Mouse (Mus musculus) heart, adult 11 months (tissue): ENCODE data around the gene Gm20388.
"Not testable (repeated sequence)": the region's sequence is repeated elsewhere in the genome, so short reads cannot be mapped to it uniquely, and the experiment has no call there.

ENCODE experiments used
- DNase-seq: peaks from one replicate; pipeline ENCODE4 v3.0.0; 2022

The Gm20388 gene

GRCm38 (mm10) chr8:123411781-123412327 is 3501.2 kb downstream of the Gm20388 start:
- DNase-seq, result peak; percentile 89

GRCm38 (mm10) chr8:123412560-123413170 is 3502.0 kb downstream of the Gm20388 start:
- peak; percentile 88 for DNase-seq

- DNase-seq, result peak; percentile 77
Observed at GRCm38 (mm10) chr8:123414255-123414654, 3503.6 kb downstream of the Gm20388 start.

- DNase-seq, result not testable (repeated sequence)
Observed at GRCm38 (mm10) chr8:123414997-123415696, 3504.5 kb downstream of the Gm20388 start.

GRCm38 (mm10) chr8:123415967-123416943 is 3505.6 kb downstream of the Gm20388 start:
- peak; percentile 81 for DNase-seq

GRCm38 (mm10) chr8:123416944-123417555 is 3506.4 kb downstream of the Gm20388 start:
- DNase-seq, result peak; percentile 82

- DNase-seq, result no peak
Observed at GRCm38 (mm10) chr8:123419711-123420110, 3509.1 kb downstream of the Gm20388 start.

GRCm38 (mm10) chr8:123420525-123421281 is 3510.1 kb downstream of the Gm20388 start:
- peak; percentile 87 for DNase-seq

GRCm38 (mm10) chr8:123421325-123421724 is 3510.7 kb downstream of the Gm20388 start:
- peak; percentile 87 for DNase-seq

- DNase-seq, result peak; percentile 95
Observed at GRCm38 (mm10) chr8:123422056-123422780, 3511.6 kb downstream of the Gm20388 start.

- DNase-seq, result no peak
Observed at GRCm38 (mm10) chr8:123422781-123423159, 3512.1 kb downstream of the Gm20388 start.

- DNase-seq, result no peak
Observed at GRCm38 (mm10) chr8:123423441-123423840, 3512.8 kb downstream of the Gm20388 start, which contains the start of gene Def8. Gene Def8 (plus strand): TSS chr8:123423527.

GRCm38 (mm10) chr8:123426511-123427509 is 3516.2 kb downstream of the Gm20388 start:
- DNase-seq, result no peak

- no peak for DNase-seq
Observed at GRCm38 (mm10) chr8:123427639-123428275, 3517.1 kb downstream of the Gm20388 start.

GRCm38 (mm10) chr8:123428343-123428893 is 3517.8 kb downstream of the Gm20388 start:
- no peak for DNase-seq

GRCm38 (mm10) chr8:123428939-123429721 is 3518.5 kb downstream of the Gm20388 start:
- no peak for DNase-seq

- DNase-seq, result not testable (repeated sequence)
Observed at GRCm38 (mm10) chr8:123429722-123430013, 3519.0 kb downstream of the Gm20388 start.

GRCm38 (mm10) chr8:123430936-123431335 is 3520.3 kb downstream of the Gm20388 start:
- not testable (repeated sequence) for DNase-seq
